Mouse (Mus musculus): Measurements from ENCODE around the gene Cltb. TPM values are rescaled to one million over a fixed set of nuclear protein-coding genes. Genes with fewer than 3 reads are reported as not detected.
A peak's percentile ranks its signal among the peaks of the same experiment; 100 is the strongest.

Gene Cltb
- polyA plus RNA-seq, 1 experiment: 306 TPM

DNA sequence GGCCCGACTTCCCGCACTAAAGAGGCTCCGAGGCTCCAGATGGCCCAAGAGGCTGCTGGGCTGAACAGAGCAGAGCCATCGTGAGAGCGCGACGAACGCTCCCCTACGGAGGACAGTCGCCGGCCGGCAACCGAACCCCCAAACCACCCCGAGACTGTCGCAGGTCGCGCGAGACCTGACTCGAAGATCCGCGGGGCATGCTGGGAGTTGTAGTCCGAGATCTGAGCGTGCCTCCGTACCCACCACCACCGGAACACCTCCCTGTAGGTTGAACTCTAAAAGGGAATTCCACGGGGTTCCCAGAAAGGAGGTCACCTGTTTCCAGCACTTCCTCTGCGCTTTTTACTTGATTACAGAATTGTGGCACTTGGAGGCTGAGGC, 46.0 kb downstream of the Cltb start, which contains the start of gene 4833439L19Rik:
TSS of gene 4833439L19Rik (minus strand) at position 235 of the 381 bp plus-strand sequence.
- peak; percentile 92 to 96 for DNase-seq (ENCODE audit: extremely low spot score in 1 of 2, low spot score in 1 of 2)

GRCm38 (mm10) chr13:54564232-54565200, 46.6 kb downstream of the Cltb start:
- no peak for DNase-seq (ENCODE audit: extremely low spot score in 1 of 2, low spot score in 1 of 2)

DNA sequence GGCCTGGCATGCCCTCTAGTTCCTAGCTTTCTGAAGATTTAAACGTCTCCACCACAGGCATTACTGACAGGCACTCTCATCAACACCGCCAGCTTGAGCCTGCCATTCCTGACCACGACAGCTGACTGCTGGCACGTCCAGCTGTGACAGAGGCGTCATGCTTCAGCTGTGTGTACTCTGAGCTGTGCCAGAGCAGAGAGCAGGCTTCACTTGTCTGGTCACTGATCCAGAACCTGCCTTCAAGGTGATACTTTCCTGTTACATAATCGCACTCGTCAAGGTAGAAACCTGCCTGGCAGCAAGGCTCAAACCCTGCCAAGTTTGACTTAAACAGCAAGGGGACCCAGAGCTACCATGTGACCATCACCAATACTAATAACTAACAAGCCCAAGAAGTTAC, 48.6 kb downstream of the Cltb start:
- DNase-seq (ENCODE audit: extremely low spot score in 1 of 2, low spot score in 1 of 2): no peak

GRCm38 (mm10) chr13:54560608-54561007, 50.5 kb downstream of the Cltb start:
- peak in 1 of 2 experiments; percentile 69 for DNase-seq (ENCODE audit: extremely low spot score in 1 of 2, low spot score in 1 of 2)

- no peak for DNase-seq (ENCODE audit: extremely low spot score in 1 of 2, low spot score in 1 of 2)
Observed at GRCm38 (mm10) chr13:54559656-54560055, 51.5 kb downstream of the Cltb start.

DNA sequence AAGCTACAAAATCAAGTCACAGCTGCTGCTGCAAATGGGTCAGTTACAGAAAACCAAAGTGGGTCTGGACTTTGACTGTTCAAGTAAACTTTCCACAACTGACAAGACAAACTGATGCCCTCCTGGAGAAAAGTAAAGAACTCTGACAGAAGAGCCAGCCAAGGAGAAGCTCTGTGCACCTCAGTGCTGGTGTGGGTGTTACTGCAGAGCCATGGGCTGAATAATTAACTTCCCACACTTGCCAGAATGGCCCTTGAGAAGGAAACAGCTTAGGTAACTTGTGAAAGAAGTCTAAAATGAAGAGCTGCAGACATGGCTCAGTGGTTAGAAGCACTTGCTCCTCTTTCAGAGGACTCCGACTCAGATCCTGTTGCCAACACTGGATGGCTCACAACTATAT, 53.5 kb downstream of the Cltb start:
- DNase-seq (ENCODE audit: extremely low spot score in 1 of 2, low spot score in 1 of 2): no peak

DNA sequence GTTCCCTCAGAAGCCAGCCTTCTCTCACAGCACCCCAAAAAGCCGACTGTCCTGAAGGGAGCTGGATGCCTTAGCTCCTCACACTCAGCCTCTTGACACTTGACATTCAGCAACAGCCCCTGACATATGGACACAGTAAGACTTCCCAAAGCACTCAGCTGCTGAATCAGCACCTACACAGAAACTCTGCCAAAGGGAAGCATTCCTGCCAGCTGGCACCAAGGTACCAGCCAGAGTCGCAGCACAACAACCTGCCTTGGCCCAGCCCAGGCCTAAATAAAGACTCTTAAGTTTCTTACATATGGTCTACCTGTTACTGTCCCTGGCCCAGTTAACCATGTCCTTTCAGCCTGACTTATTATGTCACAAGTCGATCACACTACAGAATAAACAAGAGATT, 54.3 kb downstream of the Cltb start:
- DNase-seq (ENCODE audit: extremely low spot score in 1 of 2, low spot score in 1 of 2): peak in 1 of 2 experiments; percentile 46

GRCm38 (mm10) chr13:54556176-54556575, 55.0 kb downstream of the Cltb start:
- no peak for DNase-seq (ENCODE audit: extremely low spot score in 1 of 2, low spot score in 1 of 2)

DNA sequence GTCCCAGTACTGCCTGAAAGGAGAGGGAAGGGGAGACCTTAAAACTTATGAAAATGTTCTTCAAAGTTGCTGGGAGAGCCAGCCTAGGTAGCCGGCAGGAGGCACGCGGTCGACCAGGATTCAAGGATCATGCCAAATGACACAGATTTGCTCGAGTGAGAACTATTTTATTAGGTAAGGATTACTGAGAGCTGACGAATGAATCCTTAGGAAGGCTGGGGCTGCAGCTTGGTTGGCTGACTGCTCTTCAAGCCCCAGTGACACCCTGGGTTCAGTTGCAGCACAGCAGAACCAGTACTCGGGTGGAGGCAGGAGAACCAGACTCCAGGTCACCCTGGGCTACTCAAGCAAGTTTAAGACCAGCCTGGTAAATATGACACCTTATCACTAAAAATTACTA, 63.1 kb downstream of the Cltb start:
- no peak for DNase-seq (ENCODE audit: extremely low spot score in 1 of 2, low spot score in 1 of 2)

Other genes starting within 250 kb of the Cltb start
- 389 and 416 TPM in 2 replicates for gene Cplx2, start 240.0 kb downstream of the Cltb start, polyA plus RNA-seq (2012; rRNA removed)
- 24.4 and 25.0 TPM in 2 replicates for gene Thoc3, start 142.5 kb downstream of the Cltb start, polyA plus RNA-seq (2012; rRNA removed)
- 17.1 and 18.6 TPM in 2 replicates for gene Simc1, start 107.6 kb downstream of the Cltb start, polyA plus RNA-seq (2012; rRNA removed)
- 165 and 175 TPM in 2 replicates for gene 4833439L19Rik, start 45.9 kb downstream of the Cltb start, polyA plus RNA-seq (2012; rRNA removed)
- 13.5 and 20.6 TPM in 2 replicates for gene Arl10, start 36.3 kb downstream of the Cltb start, polyA plus RNA-seq (2012; rRNA removed)
- gene Nop16, start 21.3 kb downstream of the Cltb start, polyA plus RNA-seq (2012; rRNA removed): 24.5 and 29.3 TPM in 2 replicates
- gene Higd2a, start 21.1 kb downstream of the Cltb start, polyA plus RNA-seq (2012; rRNA removed): 233 and 327 TPM in 2 replicates
- 35.0 and 39.6 TPM in 2 replicates for gene Faf2, start 10.4 kb upstream of the Cltb start, polyA plus RNA-seq (2012; rRNA removed)
- gene Rnf44, start 82.6 kb upstream of the Cltb start, polyA plus RNA-seq (2012; rRNA removed): 133 and 142 TPM in 2 replicates
- gene Cdhr2, start 90.1 kb upstream of the Cltb start, polyA plus RNA-seq (2012; rRNA removed): 0.15 and 0.22 TPM in 2 replicates
- 82.2 and 88.5 TPM in 2 replicates for gene Gprin1, start 138.5 kb upstream of the Cltb start, polyA plus RNA-seq (2012; rRNA removed)
- 560 and 602 TPM in 2 replicates for gene Sncb, start 155.3 kb upstream of the Cltb start, polyA plus RNA-seq (2012; rRNA removed)
- gene Eif4e1b, start 172.7 kb upstream of the Cltb start, polyA plus RNA-seq (2012; rRNA removed): not detected in 2 replicates
- 48.2 and 57.8 TPM in 2 replicates for gene Tspan17, start 178.0 kb upstream of the Cltb start, polyA plus RNA-seq (2012; rRNA removed)